Mouse (Mus musculus) CH12.LX (cell line): ENCODE measurements at regions not wholly inside any gene's neighbourhood (a gene's known extent, or its start where the extent isn't known, plus 50 kb on each side); places are given as distances from the start of the nearest gene placed in this dataset.
"Not testable (repeated sequence)": the region's sequence is repeated elsewhere in the genome, so short reads cannot be mapped to it uniquely, and the experiment has no call there.

ENCODE experiments used
- BHLHE40 ChIP-seq: IDR thresholded peaks from 2 replicates; pipeline ENCODE4 v1.6.1; 2011; ENCODE audit warnings: mild to moderate bottlenecking, low read depth, low read length, improper control_type of control experiment
- CTCF ChIP-seq, 2 experiments: IDR thresholded peaks in 1 of 2; conservative IDR thresholded peaks in 1 of 2; 2 replicates each; pipeline ENCODE4 v1.5.1; 2011 to 2012; ENCODE audit warnings: low read depth in 2 of 2, low read length in 2 of 2, improper control_type of control experiment in 1 of 2, inconsistent platforms in 1 of 2, mild to moderate bottlenecking in 1 of 2, moderate library complexity in 1 of 2
- ELF1 ChIP-seq: IDR thresholded peaks from 2 replicates; pipeline ENCODE4 v1.6.1; 2014; ENCODE audit warnings: low read depth, mild to moderate bottlenecking, inconsistent platforms, low read length, improper control_type of control experiment
- EP300 ChIP-seq: IDR thresholded peaks from 2 replicates; pipeline ENCODE4 v1.6.1; 2011; ENCODE audit warnings: low read length, improper control_type of control experiment
- KAT2A ChIP-seq: IDR thresholded peaks from 2 replicates; pipeline ENCODE4 v1.6.1; 2012; ENCODE audit warnings: low read length, improper control_type of control experiment, inconsistent platforms; ENCODE audit not compliant: insufficient replicate concordance
- MAFK ChIP-seq: IDR thresholded peaks from 2 replicates; pipeline ENCODE4 v1.6.1; 2011; ENCODE audit warnings: low read length, improper control_type of control experiment; ENCODE audit not compliant: insufficient replicate concordance
- POLR2A ChIP-seq: IDR thresholded peaks from 2 replicates; pipeline ENCODE4 v1.6.1; 2011; ENCODE audit warnings: low read depth, mild to moderate bottlenecking, improper control_type of control experiment, low read length

- not testable (repeated sequence) for TF ChIP-seq ELF1; CTCF (conservative IDR thresholded peaks at IDR 0.05 in 1 of 2, IDR thresholded peaks at IDR 0.05 in 1 of 2; ENCODE audit: low read depth in 2 of 2, low read length in 2 of 2); BHLHE40; EP300; KAT2A; MAFK; POLR2A
Measured at GRCm38 (mm10) chr19:35761750-35762149, 295.6 kb downstream of the Htr7 start.
